Mouse (Mus musculus): ENCODE measurements around the gene Nit2. TPM values are rescaled to one million over a fixed set of nuclear protein-coding genes. Genes with fewer than 3 reads are reported as not detected.

Nit2 gene
- polyA plus RNA-seq (2015; fragmentation: Nextera tagmentation; extraction: Ambion mirVana) = 57.7 and 60.1 TPM in 2 replicates

DNA sequence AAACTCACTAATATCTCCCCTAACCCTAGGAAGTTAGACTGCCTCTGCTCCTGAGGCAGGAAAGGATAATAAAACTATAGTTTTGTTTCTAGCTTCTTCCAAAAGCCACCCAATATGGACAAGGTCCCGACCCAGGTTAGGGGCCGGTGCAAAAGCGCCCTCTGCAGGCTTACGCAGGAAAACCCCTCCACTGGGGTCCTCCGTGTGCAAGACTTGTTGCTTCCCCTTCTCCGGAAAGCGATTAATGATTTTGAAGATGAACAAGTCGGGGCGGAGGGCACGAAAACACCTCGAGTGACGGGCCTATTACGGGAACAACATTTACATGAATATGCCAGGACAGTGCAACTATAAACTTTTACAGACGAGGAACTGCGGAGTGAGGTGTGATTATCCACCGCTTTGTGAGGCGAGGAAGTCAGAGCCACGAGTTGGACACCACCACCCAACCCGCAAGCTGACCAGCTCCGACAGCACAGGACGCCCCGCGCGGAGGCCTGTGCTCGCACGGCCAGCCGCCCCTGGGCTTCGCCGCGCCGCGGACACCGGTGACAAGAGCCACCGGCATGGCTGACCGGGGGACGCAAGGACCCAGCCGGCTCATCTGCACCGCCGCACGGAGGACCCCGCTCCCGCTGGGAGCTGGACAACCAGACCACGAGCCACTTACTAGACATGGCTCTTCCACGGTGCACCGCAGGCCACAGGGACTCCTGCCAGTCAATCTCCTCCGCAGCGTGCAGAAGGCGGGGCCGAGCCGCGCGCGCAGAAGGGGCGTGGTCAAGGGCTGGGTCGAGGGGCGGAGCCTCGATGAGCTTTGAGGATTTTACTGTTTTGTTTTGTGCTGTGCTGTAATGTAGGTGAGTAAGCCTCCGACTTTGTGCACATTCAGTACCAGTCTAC is at the start of gene Nit2:
Gene Nit2, minus strand, starts transcription at position 731 of the 903 bp plus-strand sequence.
- peak within 1 kb of the TSS; percentile 85 for H3K4me2 ChIP-seq (ENCODE audit: low read length)
- H3K36me3 ChIP-seq (ENCODE audit: control insufficient read depth, insufficient read depth, low read length) = peaks cover 10% of the 10 kb centered on the region
- peak within 1 kb of the TSS; percentile 88 for H3K9ac ChIP-seq (ENCODE audit: low read depth, low read length)
- under 1% methylated on average over 58 of the region's 58 CpGs for WGBS
- H3K27ac ChIP-seq (ENCODE audit: low read depth, low read length) = peak within 1 kb of the TSS; percentile 89
- peak within 1 kb of the TSS; percentile 93 for H3K4me3 ChIP-seq (ENCODE audit: low read length)
- no peaks in the 10 kb centered on the region for H3K4me1 ChIP-seq (ENCODE audit: control insufficient read depth, insufficient read depth, low read depth, low read length)
- H3K27me3 ChIP-seq (replicated peaks; ENCODE audit: control insufficient read depth, insufficient read depth, low read length) = no peaks in the 10 kb centered on the region
- H3K9me3 ChIP-seq (ENCODE audit: control insufficient read depth, low read length) = no peaks in the 10 kb centered on the region
- ATAC-seq = peak; percentile 98

DNA sequence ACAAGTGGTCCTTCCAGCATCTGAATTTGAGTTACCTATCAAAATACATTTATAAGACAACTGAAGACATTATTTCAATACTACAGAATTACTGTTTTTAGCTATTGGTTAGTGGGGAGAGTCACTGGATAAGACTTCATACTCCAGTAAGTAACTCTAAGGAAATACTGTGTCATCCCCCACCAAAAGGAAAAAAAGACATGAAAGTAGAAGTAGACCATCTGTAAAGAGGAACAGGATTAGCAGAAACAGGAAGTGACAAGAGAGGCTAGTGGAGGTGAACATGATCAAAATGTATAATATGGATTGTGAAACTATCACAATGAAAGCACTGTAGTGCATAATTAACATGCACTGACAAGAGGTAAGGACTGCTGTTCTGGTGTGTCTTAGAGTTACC is 48.8 kb upstream of the Nit2 start:
- H3K36me3 ChIP-seq (ENCODE audit: control insufficient read depth, insufficient read depth, low read length) = peaks cover 8% of the 10 kb centered on the region
- no peak overlapping the region for H3K4me3 ChIP-seq (ENCODE audit: low read length)
- H3K9ac ChIP-seq (ENCODE audit: low read depth, low read length) = no peak overlapping the region
- H3K27ac ChIP-seq (ENCODE audit: low read depth, low read length) = no peak overlapping the region
- H3K9me3 ChIP-seq (ENCODE audit: control insufficient read depth, low read length) = no peaks in the 10 kb centered on the region
- no peaks in the 10 kb centered on the region for H3K27me3 ChIP-seq (replicated peaks; ENCODE audit: control insufficient read depth, insufficient read depth, low read length)
- H3K4me1 ChIP-seq (ENCODE audit: control insufficient read depth, insufficient read depth, low read depth, low read length) = no peaks in the 10 kb centered on the region
- ATAC-seq = no peak
- H3K4me2 ChIP-seq (ENCODE audit: low read length) = no peak overlapping the region

DNA sequence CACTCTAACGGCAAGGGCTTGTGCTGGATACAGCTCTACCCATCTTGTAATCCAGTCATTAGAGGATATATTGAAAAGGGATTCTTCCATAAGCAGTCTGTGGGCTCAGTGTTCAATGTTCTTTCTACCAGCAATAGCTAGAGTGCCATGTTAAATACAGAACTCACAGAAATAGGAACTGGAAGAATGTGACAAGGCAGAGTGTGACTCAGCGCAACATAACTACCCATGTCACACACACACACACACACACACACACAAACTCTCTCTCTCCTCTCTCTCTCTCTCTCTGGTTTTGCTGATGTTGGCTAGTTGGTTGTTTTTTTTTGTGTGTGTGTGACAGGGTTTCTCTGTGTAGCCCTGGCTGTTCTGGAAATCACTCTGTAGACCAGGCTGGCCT is 43.9 kb upstream of the Nit2 start:
- Histone ChIP-seq H3K4me2 (ENCODE audit: low read length) (no peak overlapping the region), H3K36me3 (ENCODE audit: control insufficient read depth, insufficient read depth, low read length) (peaks cover 7% of the 10 kb centered on the region), H3K27ac (ENCODE audit: low read depth, low read length) (no peak overlapping the region), H3K4me3 (ENCODE audit: low read length) (no peak overlapping the region), H3K9me3 (ENCODE audit: control insufficient read depth, low read length) (no peaks in the 10 kb centered on the region), H3K9ac (ENCODE audit: low read depth, low read length) (no peak overlapping the region), H3K4me1 (ENCODE audit: control insufficient read depth, insufficient read depth, low read depth, low read length) (no peaks in the 10 kb centered on the region), H3K27me3 (replicated peaks; ENCODE audit: control insufficient read depth, insufficient read depth, low read length) (no peaks in the 10 kb centered on the region)
- 98% methylated on average over 2 of the region's 2 CpGs for WGBS
- ATAC-seq = no peak

DNA sequence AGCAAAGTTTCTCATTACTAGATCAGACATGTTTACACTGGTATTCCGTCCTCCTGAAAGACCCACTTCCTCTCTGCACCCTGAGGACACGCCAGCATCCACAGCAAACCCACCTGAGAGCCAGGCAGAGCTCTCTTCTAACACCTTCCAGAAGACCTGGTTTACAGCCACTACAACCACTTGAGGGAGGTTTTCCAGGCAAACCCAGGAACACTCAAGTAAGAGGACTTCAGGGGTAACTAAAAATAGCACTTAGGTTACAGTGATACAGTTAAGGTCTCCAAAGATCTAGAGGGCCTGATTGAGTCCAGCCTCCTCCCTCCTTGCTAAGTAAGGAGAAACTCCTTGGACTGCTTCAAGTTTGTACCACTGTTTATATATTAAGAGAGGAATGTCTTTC is 41.2 kb upstream of the Nit2 start:
- Histone ChIP-seq H3K9ac (ENCODE audit: low read depth, low read length) (no peak overlapping the region), H3K36me3 (ENCODE audit: control insufficient read depth, insufficient read depth, low read length) (peaks cover 7% of the 10 kb centered on the region), H3K4me3 (ENCODE audit: low read length) (no peak overlapping the region), H3K4me1 (ENCODE audit: control insufficient read depth, insufficient read depth, low read depth, low read length) (no peaks in the 10 kb centered on the region), H3K4me2 (ENCODE audit: low read length) (no peak overlapping the region), H3K27ac (ENCODE audit: low read depth, low read length) (no peak overlapping the region), H3K27me3 (replicated peaks; ENCODE audit: control insufficient read depth, insufficient read depth, low read length) (no peaks in the 10 kb centered on the region), H3K9me3 (ENCODE audit: control insufficient read depth, low read length) (no peaks in the 10 kb centered on the region)
- no peak for ATAC-seq
- WGBS = 96% methylated on average over 2 of the region's 2 CpGs

DNA sequence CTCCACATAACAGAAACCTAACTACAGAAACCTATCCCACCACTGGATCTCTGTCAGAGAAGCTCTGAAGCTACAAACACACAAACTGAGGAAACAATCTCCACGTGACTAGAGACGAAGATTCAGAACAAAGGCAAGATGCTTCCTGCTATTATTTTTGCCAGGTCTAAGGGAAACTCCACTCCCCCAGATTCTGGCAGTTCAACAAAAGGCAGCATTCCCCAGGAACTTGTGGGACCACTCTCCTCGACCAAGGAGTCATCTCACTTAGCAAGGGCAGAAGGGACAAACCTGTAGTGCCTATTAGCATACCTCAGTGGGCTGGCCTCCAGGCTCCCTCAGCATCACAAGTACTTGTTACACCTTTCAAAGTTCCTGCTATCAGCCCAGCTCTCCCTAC is 30.1 kb upstream of the Nit2 start:
- Histone ChIP-seq H3K36me3 (ENCODE audit: control insufficient read depth, insufficient read depth, low read length) (peaks cover 9% of the 10 kb centered on the region), H3K27me3 (replicated peaks; ENCODE audit: control insufficient read depth, insufficient read depth, low read length) (no peaks in the 10 kb centered on the region), H3K9me3 (ENCODE audit: control insufficient read depth, low read length) (no peaks in the 10 kb centered on the region), H3K9ac (ENCODE audit: low read depth, low read length) (no peak overlapping the region), H3K27ac (ENCODE audit: low read depth, low read length) (no peak overlapping the region), H3K4me1 (ENCODE audit: control insufficient read depth, insufficient read depth, low read depth, low read length) (no peaks in the 10 kb centered on the region), H3K4me3 (ENCODE audit: low read length) (no peak overlapping the region), H3K4me2 (ENCODE audit: low read length) (no peak overlapping the region)
- ATAC-seq = no peak
- 71% methylated on average over 3 of the region's 3 CpGs for WGBS

- 84% methylated on average over 5 of the region's 5 CpGs for WGBS
- no peak overlapping the region for H3K4me2 ChIP-seq (ENCODE audit: low read length)
Observed at GRCm38 (mm10) chr16:57196590-57196989, 29.4 kb upstream of the Nit2 start.

GRCm38 (mm10) chr16:57191214-57191613 is 24.1 kb upstream of the Nit2 start:
- Histone ChIP-seq H3K27ac (ENCODE audit: low read depth, low read length) (no peak overlapping the region), H3K4me2 (ENCODE audit: low read length) (no peak overlapping the region)

More at GRCm38 (mm10) chr16:57196590-57196989, 29.4 kb upstream of the Nit2 start:
- H3K9ac ChIP-seq (ENCODE audit: low read depth, low read length) = no peak overlapping the region
- no peak for ATAC-seq
- no peak overlapping the region for H3K4me3 ChIP-seq (ENCODE audit: low read length)
- H3K36me3 ChIP-seq (ENCODE audit: control insufficient read depth, insufficient read depth, low read length) = peaks cover 11% of the 10 kb centered on the region
- no peaks in the 10 kb centered on the region for H3K4me1 ChIP-seq (ENCODE audit: control insufficient read depth, insufficient read depth, low read depth, low read length)
- no peaks in the 10 kb centered on the region for H3K27me3 ChIP-seq (replicated peaks; ENCODE audit: control insufficient read depth, insufficient read depth, low read length)
- no peak overlapping the region for H3K27ac ChIP-seq (ENCODE audit: low read depth, low read length)
- H3K9me3 ChIP-seq (ENCODE audit: control insufficient read depth, low read length) = no peaks in the 10 kb centered on the region

GRCm38 (mm10) chr16:57190390-57190789 is 23.2 kb upstream of the Nit2 start:
- Histone ChIP-seq H3K4me2 (ENCODE audit: low read length) (no peak overlapping the region), H3K27ac (ENCODE audit: low read depth, low read length) (no peak overlapping the region), H3K4me1 (ENCODE audit: control insufficient read depth, insufficient read depth, low read depth, low read length) (no peaks in the 10 kb centered on the region), H3K27me3 (replicated peaks; ENCODE audit: control insufficient read depth, insufficient read depth, low read length) (no peaks in the 10 kb centered on the region), H3K4me3 (ENCODE audit: low read length) (no peak overlapping the region), H3K9me3 (ENCODE audit: control insufficient read depth, low read length) (no peaks in the 10 kb centered on the region), H3K36me3 (ENCODE audit: control insufficient read depth, insufficient read depth, low read length) (peaks cover 10% of the 10 kb centered on the region), H3K9ac (ENCODE audit: low read depth, low read length) (no peak overlapping the region)
- WGBS = 94% methylated on average over 8 of the region's 8 CpGs
- ATAC-seq = no peak

More at GRCm38 (mm10) chr16:57191214-57191613, 24.1 kb upstream of the Nit2 start:
- WGBS = 83% methylated on average over 14 of the region's 14 CpGs
- no peak overlapping the region for H3K4me3 ChIP-seq (ENCODE audit: low read length)
- no peaks in the 10 kb centered on the region for H3K9me3 ChIP-seq (ENCODE audit: control insufficient read depth, low read length)
- H3K27me3 ChIP-seq (replicated peaks; ENCODE audit: control insufficient read depth, insufficient read depth, low read length) = no peaks in the 10 kb centered on the region
- H3K36me3 ChIP-seq (ENCODE audit: control insufficient read depth, insufficient read depth, low read length) = peaks cover 11% of the 10 kb centered on the region
- no peaks in the 10 kb centered on the region for H3K4me1 ChIP-seq (ENCODE audit: control insufficient read depth, insufficient read depth, low read depth, low read length)
- no peak for ATAC-seq
- H3K9ac ChIP-seq (ENCODE audit: low read depth, low read length) = no peak overlapping the region

DNA sequence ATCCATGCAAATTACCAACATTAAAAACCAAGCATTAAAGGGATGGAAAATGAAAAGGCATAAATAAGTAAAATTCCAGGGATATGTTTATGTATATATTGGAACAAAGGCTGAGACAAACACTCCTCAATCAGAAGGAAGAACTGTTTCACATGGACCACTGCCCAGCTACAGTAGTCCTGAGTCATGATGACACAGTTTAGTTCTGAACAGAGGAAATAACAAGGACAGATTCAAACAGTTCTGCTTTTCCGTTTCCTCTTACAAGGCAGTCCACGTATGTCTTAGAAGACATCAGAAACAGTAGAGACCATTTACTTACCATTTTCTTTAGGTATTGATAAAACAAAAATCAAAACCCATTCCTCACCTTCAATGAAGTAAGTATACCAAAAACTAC is 22.4 kb upstream of the Nit2 start:
- H3K9me3 ChIP-seq (ENCODE audit: control insufficient read depth, low read length) = no peaks in the 10 kb centered on the region
- H3K4me2 ChIP-seq (ENCODE audit: low read length) = no peak overlapping the region
- H3K4me1 ChIP-seq (ENCODE audit: control insufficient read depth, insufficient read depth, low read depth, low read length) = no peaks in the 10 kb centered on the region
- WGBS = 93% methylated on average over 2 of the region's 2 CpGs
- no peak for ATAC-seq
- peaks cover 10% of the 10 kb centered on the region for H3K36me3 ChIP-seq (ENCODE audit: control insufficient read depth, insufficient read depth, low read length)
- no peak overlapping the region for H3K27ac ChIP-seq (ENCODE audit: low read depth, low read length)
- H3K27me3 ChIP-seq (replicated peaks; ENCODE audit: control insufficient read depth, insufficient read depth, low read length) = no peaks in the 10 kb centered on the region
- H3K9ac ChIP-seq (ENCODE audit: low read depth, low read length) = no peak overlapping the region
- no peak overlapping the region for H3K4me3 ChIP-seq (ENCODE audit: low read length)
